Mouse (Mus musculus) thymus, adult 2 months (tissue): Measurements from ENCODE around the gene Itgb8.

Source experiments
- CTCF ChIP-seq: fragments of 200-500 bp; IDR thresholded peaks from 2 replicates; pipeline ENCODE4 v1.5.1; 2012; ENCODE audit warnings: mild to moderate bottlenecking, control low read depth, low read length, moderate library complexity, borderline replicate concordance; ENCODE audit not compliant: control insufficient read depth, poor library complexity, insufficient read depth; ENCODE audit errors: extremely low read depth
- POLR2A ChIP-seq: fragments of 200-500 bp; IDR thresholded peaks from 2 replicates; pipeline ENCODE4 v1.6.1; 2012; ENCODE audit warnings: mild to moderate bottlenecking, low read length, control low read depth, moderate library complexity; ENCODE audit not compliant: control insufficient read depth, poor library complexity, insufficient read depth; ENCODE audit errors: extremely low read depth

- no peak for TF ChIP-seq CTCF
- no peak for TF ChIP-seq POLR2A
Measured at GRCm38 (mm10) chr12:119271964-119272363, 33.4 kb upstream of the Itgb8 start.
